Mouse (Mus musculus) neural tube, embryonic 14.5 days (tissue): ENCODE measurements around the gene Fam229a. TPM values are rescaled to one million over a fixed set of nuclear protein-coding genes. Genes with fewer than 3 reads are reported as not detected.
A peak's percentile ranks its signal among the peaks of the same experiment; 100 is the strongest.
"Not testable (repeated sequence)": the region's sequence is repeated elsewhere in the genome, so short reads cannot be mapped to it uniquely, and the experiment has no call there.

Source experiments
- ATAC-seq: fragments of 200-750 bp; cut with Nextera tagmentation; 2 replicates; pipeline ENCODE4 v1.8.0; 2017; ENCODE audit warnings: low read depth, mild to moderate bottlenecking, moderate TSS enrichment, moderate library complexity
- H3K27ac ChIP-seq: fragments of 300-500 bp; sonication (generic); 2 replicates; pipeline ENCODE4 v1.5.1; 2014; ENCODE audit warnings: low read depth, mild to moderate bottlenecking, control low read depth, low read length, moderate library complexity, mixed read lengths
- H3K27me3 ChIP-seq: fragments of 300-500 bp; sonication (generic); 2 replicates; pipeline ENCODE4 v1.6.1; 2014; ENCODE audit warnings: low read length; ENCODE audit not compliant: control insufficient read depth, insufficient read depth
- H3K36me3 ChIP-seq: fragments of 300-500 bp; sonication (generic); 2 replicates; pipeline ENCODE4 v1.6.1; 2014; ENCODE audit warnings: low read length, mixed read lengths; ENCODE audit not compliant: control insufficient read depth, insufficient read depth
- H3K4me1 ChIP-seq: fragments of 300-500 bp; sonication (generic); 2 replicates; pipeline ENCODE4 v1.6.1; 2014; ENCODE audit warnings: low read length; ENCODE audit not compliant: control insufficient read depth, insufficient read depth
- H3K4me2 ChIP-seq: fragments of 300-500 bp; sonication (generic); 2 replicates; pipeline ENCODE4 v1.6.1; 2014; ENCODE audit warnings: mild to moderate bottlenecking, low read depth, low read length, control low read depth
- H3K4me3 ChIP-seq: fragments of 300-500 bp; sonication (generic); 2 replicates; pipeline ENCODE4 v1.5.1; 2014; ENCODE audit warnings: low read depth, low read length, control low read depth, mixed read lengths
- H3K9ac ChIP-seq: fragments of 300-500 bp; sonication (generic); replicated peaks from 2 replicates; pipeline ENCODE4 v1.6.1; 2014; ENCODE audit warnings: low read depth, mild to moderate bottlenecking, control low read depth, low read length, mixed read lengths
- H3K9me3 ChIP-seq: fragments of 300-500 bp; sonication (generic); 2 replicates; pipeline ENCODE4 v1.6.1; 2016; ENCODE audit warnings: low read length; ENCODE audit not compliant: control insufficient read depth
- WGBS: fragments of 180-500 bp; shearing (Covaris S2); extraction: QIAGEN DNeasy Blood & Tissue Kit; methylation state at CpG from one replicate; pipeline ENCODE4 v1.1.7; 2014; 5-methylcytosine and 5-hydroxymethylcytosine counted together
- polyA plus RNA-seq: library from polyadenylated mRNA; unstranded; fragments of >200 nt; fragmentation: Nextera tagmentation; extraction: Ambion mirVana; gene quantifications from 2 replicates; pipeline ENCODE4 v1.2.1, GENCODE M21; 2014

Gene Fam229a
- polyA plus RNA-seq, 1 experiment from 2014 or later: 0.64 TPM

DNA sequence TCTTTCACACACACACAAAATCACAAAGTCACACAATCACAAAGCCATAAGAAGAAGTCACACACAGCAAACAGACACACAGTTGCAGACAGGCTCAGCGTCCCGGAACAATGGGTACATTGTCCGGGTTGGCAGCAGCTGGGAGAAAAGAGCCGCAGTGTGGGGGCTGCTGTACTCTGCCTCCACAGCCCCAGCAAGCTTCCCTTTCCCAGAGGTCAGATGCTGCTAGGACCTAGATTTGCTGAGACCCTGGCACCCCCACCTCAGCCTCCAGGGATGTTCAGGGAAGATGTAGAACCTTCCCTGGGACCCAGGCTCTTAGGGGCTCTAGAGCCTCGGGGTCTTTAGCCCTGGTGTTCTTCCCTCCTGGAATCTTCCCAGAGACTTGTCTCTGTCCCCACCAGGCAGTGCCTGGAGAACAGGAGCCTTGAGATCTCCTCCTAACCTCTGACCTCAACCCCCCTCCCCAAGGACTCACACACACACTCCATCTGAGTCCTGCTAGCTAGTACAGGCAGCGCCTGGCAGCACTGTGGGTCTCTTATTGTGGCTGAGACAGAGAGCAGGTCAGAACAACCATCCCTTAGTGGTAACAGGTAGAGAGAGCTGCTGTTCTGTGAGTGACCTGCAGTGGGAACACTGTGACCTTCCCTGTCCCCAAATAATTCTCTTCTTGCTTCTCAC lies 20.6 kb downstream of the Fam229a start:
- 14% methylated on average over 6 of the region's 6 CpGs for WGBS
- Histone ChIP-seq H3K9ac (no peak overlapping the region), H3K36me3 (peaks cover 2% of the 10 kb centered on the region; the same call in 1 of the 2 replicates), H3K4me1 (peaks cover 14% of the 10 kb centered on the region; the same call in 1 of the 2 replicates), H3K27me3 (no peaks in the 10 kb centered on the region), H3K27ac (peak overlapping the region; percentile 58; the same call in 1 of the 2 replicates), H3K4me2 (no peak overlapping the region), H3K9me3 (no peaks in the 10 kb centered on the region), H3K4me3 (no peak overlapping the region)
- no peak for ATAC-seq

DNA sequence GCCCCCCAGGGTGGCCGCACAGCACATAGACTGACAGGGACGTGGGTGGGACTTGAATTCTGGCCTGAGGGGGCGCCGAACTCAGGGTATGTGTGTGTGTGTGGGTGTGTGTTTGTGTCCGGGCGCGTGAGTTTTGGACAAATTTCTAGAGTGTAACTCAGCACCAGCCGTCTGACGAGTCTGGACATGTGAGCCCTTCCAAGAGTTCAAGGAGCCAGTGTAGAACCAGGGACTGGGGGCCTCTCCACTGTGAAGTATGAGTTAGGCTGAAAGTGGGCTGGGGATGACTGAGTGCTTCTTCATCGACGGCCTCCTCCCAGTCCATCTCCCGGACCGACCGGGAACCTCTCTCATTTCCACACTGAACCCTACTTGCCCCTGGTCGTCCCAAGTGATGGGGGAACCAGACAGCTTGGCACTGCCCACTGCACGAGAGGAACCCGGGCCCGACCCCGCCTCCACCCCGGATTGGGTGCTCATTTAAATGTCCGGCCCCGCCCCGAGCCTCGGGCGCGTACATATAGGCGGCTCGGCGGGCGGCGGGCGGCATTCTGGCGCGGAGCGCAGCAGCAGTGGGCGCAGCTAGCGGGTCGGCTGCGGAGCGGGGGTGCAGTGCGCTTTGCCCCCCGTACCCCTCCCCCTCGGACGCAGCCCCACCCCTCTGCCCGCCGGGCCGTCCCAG lies 22.2 kb downstream of the Fam229a start, which contains the start of gene Marcksl1:
Marcksl1 (plus strand) TSS at position 496 of the 682 bp plus-strand sequence.
- Histone ChIP-seq H3K36me3 (peaks cover 12% of the 10 kb centered on the region), H3K9me3 (no peaks in the 10 kb centered on the region), H3K9ac (peak within 1 kb of the TSS; percentile 100), H3K4me1 (peaks cover 14% of the 10 kb centered on the region; the same call in 1 of the 2 replicates), H3K4me3 (peak within 1 kb of the TSS; percentile 99), H3K27ac (peak within 1 kb of the TSS; percentile 97), H3K4me2 (peak within 1 kb of the TSS; percentile 73), H3K27me3 (no peaks in the 10 kb centered on the region)
- WGBS: 9% methylated on average over 27 of the region's 47 CpGs
- ATAC-seq: peak; percentile 84

DNA sequence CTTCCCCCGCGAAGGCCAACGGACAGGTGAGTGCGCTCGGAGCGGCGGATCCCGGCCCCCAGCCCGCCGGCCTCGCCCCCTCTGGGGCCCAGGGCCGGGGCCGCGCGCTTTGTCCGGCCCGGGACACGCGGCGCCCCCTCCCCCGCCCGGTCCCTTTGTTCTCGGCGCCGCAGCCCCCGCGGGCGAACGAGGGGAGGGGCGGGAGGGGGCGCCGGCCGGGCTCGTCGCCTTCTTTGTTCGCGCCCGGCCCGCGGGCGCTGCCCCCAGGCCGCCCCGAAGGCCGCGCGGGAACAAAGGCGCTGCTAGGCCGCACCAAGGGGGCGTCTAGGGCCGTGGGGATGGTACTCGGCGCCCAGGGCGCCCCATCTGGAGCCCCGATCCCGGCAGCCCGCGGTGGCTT lies 22.9 kb downstream of the Fam229a start:
- Histone ChIP-seq H3K27me3 (no peaks in the 10 kb centered on the region), H3K4me2 (peak overlapping the region; percentile 73; the same call in 1 of the 2 replicates), H3K27ac (peak overlapping the region; percentile 97), H3K4me1 (peaks cover 13% of the 10 kb centered on the region; the same call in 1 of the 2 replicates), H3K4me3 (peak overlapping the region; percentile 99), H3K9me3 (no peaks in the 10 kb centered on the region), H3K9ac (peak overlapping the region; percentile 100), H3K36me3 (peaks cover 18% of the 10 kb centered on the region)
- 0% methylated on average over 15 of the region's 57 CpGs for WGBS
- ATAC-seq: peak; percentile 35

DNA sequence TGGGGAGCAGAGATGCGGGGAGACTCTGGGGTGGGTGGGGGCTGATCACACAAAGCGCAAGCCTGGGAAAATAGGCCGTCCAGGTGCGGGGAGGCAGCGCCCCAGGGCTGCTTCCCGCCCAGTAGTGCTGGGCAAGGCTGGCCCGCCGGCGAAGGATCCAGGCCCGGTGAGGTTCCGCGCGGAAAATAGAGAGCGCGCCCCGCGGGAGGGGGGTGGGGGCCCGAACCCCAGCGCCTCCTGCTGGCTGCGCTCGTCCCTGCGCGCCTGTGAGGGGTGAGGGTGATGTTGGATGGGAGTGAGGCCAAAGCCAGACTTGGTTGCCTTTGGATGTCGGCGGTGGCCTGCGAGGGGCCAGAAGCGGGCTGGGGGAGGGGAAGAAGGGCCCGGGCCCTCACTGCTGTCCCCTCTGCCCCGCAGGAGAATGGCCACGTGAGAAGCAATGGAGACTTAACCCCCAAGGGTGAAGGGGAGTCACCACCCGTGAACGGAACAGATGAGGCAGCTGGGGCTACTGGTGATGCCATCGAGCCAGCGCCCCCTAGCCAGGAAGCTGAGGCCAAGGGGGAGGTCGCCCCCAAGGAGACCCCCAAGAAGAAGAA lies 23.4 kb downstream of the Fam229a start:
- Histone ChIP-seq H3K27ac (peak overlapping the region; percentile 97), H3K36me3 (peaks cover 18% of the 10 kb centered on the region), H3K4me1 (peaks cover 9% of the 10 kb centered on the region; the same call in 1 of the 2 replicates), H3K4me3 (peak overlapping the region; percentile 99), H3K4me2 (peak overlapping the region; percentile 73), H3K9ac (peak overlapping the region; percentile 100), H3K27me3 (no peaks in the 10 kb centered on the region), H3K9me3 (no peaks in the 10 kb centered on the region)
- 0% methylated on average over 32 of the region's 35 CpGs for WGBS
- ATAC-seq: peak; percentile 51

DNA sequence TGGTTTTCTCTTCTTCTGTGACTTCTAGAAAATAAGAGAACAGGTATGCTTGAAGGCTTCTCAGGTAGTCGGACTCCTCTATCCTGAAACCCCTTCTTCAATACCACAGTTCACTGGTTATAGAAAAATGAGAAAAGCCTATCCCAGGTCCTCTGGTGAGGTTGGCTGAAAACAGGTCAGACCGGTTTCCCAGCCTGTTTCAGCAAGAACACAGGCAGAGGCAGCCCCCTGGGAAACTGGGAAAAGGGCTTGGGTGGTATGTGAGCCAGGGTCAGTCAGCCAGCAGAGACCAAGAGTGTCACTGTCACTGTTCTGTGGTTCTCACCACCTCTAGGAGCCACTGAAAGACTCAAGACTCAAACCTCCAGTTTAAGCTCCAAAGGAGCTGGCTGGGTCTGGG lies 25.9 kb downstream of the Fam229a start:
- WGBS: 58% methylated on average over 2 of the region's 2 CpGs
- Histone ChIP-seq H3K27me3 (no peaks in the 10 kb centered on the region), H3K4me1 (peaks cover 4% of the 10 kb centered on the region; the same call in 1 of the 2 replicates), H3K36me3 (peaks cover 27% of the 10 kb centered on the region), H3K4me2 (0 out of 2 replicates have a peak overlapping the region, but pooled peaks have one; percentile 8), H3K4me3 (no peak overlapping the region), H3K9me3 (no peaks in the 10 kb centered on the region), H3K27ac (no peak overlapping the region), H3K9ac (no peak overlapping the region)
- ATAC-seq: no peak

DNA sequence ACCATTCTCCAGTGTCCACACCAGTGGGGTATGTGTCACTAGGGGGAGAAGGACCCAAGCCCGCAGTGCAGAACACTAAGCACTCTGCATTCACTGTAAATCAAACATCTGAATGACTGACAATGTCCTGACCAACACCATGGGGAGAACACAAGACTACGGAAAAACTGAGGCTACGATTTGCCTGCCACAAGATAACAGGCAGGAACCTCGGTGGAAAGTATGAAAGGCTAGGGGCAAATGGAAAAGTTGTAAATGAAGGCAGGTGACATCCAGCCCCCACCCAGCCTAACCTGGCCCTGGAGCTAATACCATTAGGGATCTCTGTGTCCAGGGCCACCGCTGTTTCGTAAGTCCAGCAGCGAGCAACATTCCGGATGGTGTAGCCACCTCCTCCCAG lies 27.5 kb downstream of the Fam229a start:
- ATAC-seq: no peak
- Histone ChIP-seq H3K4me2 (no peak overlapping the region), H3K9ac (no peak overlapping the region), H3K4me1 (peaks cover 4% of the 10 kb centered on the region; the same call in 1 of the 2 replicates), H3K27ac (no peak overlapping the region), H3K27me3 (no peaks in the 10 kb centered on the region), H3K9me3 (no peaks in the 10 kb centered on the region), H3K36me3 (peaks cover 39% of the 10 kb centered on the region), H3K4me3 (no peak overlapping the region)
- 92% methylated on average over 8 of the region's 8 CpGs for WGBS

DNA sequence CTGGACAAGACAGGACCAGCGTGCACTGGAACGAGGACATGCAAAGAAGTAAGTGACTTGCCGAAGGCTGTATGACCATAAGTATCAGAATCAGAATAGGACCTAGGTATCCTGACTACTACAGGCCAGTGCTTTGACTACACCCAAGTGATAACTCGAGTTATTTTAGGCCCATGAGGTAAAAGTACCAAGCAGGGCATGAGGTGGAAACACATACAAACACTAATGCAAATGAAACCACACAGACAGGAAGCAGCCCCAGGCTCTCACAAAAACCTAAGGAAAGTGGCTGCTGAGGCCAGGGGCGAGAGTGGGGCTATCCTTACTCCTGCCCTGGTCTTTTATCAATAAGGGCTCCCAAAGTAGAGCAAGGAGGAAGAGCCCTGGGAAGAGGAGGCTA lies 34.3 kb downstream of the Fam229a start:
- no peak for ATAC-seq
- Histone ChIP-seq H3K36me3 (peaks cover 46% of the 10 kb centered on the region), H3K4me3 (no peak overlapping the region), H3K27ac (no peak overlapping the region), H3K9me3 (no peaks in the 10 kb centered on the region), H3K9ac (no peak overlapping the region), H3K4me2 (no peak overlapping the region), H3K4me1 (no peaks in the 10 kb centered on the region), H3K27me3 (no peaks in the 10 kb centered on the region)
- WGBS: 95% methylated on average over 5 of the region's 5 CpGs

DNA sequence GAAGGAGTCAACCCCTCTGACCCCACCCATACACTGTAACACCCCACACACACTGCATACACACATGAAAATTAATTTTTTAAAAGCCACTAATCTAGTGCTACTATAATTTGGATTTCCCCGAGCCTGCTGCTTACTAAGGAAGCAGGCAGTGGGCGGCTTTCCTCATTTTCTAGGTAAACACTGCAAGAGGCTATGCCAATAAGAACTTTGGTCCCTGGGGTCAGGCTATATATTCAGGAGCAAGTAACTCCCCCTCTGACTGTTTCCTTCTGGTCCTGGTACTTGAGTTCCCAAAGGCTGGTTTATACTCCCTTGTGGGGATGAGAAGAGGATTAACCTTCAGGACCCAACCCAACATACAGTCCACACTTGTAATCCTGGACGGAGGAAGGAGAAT lies 34.9 kb downstream of the Fam229a start:
- no peak overlapping the region for H3K4me3 ChIP-seq
- WGBS: 96% methylated on average over 3 of the region's 3 CpGs
- H3K9ac ChIP-seq: no peak overlapping the region
- H3K27ac ChIP-seq: no peak overlapping the region
- peaks cover 49% of the 10 kb centered on the region for H3K36me3 ChIP-seq
- H3K4me1 ChIP-seq: no peaks in the 10 kb centered on the region
- ATAC-seq: no peak
- no peaks in the 10 kb centered on the region for H3K27me3 ChIP-seq
- H3K4me2 ChIP-seq: no peak overlapping the region
- H3K9me3 ChIP-seq: no peaks in the 10 kb centered on the region

DNA sequence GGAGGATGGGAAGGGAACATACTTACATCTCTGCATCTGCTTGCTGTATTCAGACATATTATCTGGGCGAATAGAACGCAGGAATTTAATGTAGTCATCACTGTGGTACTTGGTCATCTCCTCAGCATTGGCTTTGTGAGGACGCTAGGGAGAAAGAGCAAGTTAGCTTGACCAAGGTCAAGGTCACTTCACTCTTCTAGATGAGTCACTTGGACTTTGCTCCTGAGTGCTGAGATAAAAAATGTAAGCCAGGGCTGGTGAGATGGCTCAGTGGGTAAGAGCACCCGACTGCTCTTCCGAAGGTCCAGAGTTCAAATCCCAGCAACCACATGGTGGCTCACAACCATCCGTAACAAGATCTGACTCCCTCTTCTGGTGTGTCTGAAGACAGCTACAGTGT lies 37.9 kb downstream of the Fam229a start:
- H3K9ac ChIP-seq, ATAC-seq, H3K27ac ChIP-seq, H3K27me3 ChIP-seq, H3K4me2 ChIP-seq, H3K4me1 ChIP-seq, H3K4me3 ChIP-seq, H3K9me3 ChIP-seq: not testable (repeated sequence)
- 95% methylated on average over 5 of the region's 6 CpGs for WGBS
- peaks cover 31% of the 10 kb centered on the region for H3K36me3 ChIP-seq
